Mouse (Mus musculus): ENCODE measurements around the gene Dtx1.
A peak's percentile ranks its signal among the peaks of the same experiment; 100 is the strongest.

Gene Dtx1

DNA sequence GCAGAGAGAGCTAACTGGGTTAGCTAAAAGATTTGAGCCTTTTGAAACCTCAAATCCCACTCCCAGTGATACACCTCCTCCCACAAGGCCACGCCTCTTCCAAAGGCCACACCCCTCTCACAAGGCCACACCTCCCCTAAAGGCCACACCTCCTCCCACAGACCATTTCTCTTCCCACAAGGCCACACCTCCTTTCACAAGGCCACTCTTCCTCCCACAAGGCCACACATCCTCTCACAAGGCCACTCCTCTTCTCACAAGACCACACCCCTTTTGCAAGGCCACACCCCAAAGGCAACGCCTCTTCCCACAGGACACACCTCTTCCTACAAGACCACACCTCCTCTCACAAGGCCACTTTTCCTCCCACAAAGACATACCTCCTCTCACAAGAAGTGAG, 34.2 kb downstream of the Dtx1 start:
- peak; percentile 54 to 65 for DNase-seq

- DNase-seq, result no peak
Observed at GRCm38 (mm10) chr5:120674229-120675145, 37.2 kb downstream of the Dtx1 start.

DNA sequence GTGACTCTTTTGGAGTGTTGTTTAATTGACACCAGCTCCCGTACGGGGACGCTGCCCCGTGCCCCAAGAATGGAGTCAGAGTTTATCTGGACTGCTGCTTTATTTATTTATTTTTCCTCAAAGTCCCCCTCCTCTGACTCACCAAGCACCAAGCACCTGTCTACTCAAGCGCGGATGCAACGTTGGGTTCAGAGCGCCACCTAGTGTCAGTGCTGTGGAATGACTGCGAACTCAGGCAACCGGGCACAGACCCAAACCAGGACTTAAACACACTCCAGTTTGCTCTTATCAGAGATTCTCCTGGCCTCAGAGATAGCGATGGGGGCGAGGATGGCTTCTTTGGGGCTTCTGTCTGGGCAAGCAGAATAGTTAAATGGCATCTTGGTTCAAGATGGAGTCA, 38.1 kb downstream of the Dtx1 start:
- peak; percentile 64 to 69 for DNase-seq

GRCm38 (mm10) chr5:120671865-120672264, 39.9 kb downstream of the Dtx1 start:
- DNase-seq, result no peak

- no peak for DNase-seq
Observed at GRCm38 (mm10) chr5:120670132-120670531, 41.6 kb downstream of the Dtx1 start.

DNA sequence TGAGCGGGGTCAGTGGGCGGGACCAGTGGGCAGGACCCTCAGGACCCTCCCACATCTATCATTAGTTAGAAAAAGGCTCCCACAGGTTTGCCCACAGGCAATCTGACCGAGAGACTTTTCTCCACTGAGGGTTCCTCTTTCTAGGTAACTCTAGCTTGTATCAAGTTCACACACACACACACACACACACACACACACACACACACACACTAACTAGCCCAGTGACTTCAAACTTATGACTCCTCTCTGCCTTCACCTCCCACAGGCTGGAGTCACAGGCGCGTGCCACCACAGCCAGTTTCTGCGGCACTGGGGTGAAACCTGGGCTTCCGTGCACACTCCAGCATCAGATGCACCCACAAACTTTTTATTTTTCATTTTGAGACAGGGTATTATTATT, 43.0 kb downstream of the Dtx1 start:
- no peak for DNase-seq

DNA sequence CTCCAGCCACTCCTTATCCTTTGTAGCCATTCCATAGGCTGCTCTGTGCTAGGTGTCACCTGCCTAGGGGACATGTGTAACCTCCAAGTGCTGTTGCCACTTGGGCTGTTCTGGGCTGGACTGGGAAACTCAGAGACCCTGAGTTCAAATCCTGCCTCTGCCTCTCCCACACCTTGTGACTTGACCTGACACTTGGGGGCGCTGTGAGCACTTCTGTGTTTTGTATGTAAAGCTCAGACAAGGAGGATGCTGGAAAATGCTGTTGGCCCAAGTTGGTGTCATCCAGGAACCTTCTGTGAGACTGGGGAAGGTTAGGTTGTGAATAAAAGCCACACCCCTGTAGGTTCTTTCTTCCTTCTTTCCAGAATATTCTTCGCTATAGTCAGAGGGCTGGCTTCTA, 46.8 kb downstream of the Dtx1 start:
- no peak for DNase-seq

DNA sequence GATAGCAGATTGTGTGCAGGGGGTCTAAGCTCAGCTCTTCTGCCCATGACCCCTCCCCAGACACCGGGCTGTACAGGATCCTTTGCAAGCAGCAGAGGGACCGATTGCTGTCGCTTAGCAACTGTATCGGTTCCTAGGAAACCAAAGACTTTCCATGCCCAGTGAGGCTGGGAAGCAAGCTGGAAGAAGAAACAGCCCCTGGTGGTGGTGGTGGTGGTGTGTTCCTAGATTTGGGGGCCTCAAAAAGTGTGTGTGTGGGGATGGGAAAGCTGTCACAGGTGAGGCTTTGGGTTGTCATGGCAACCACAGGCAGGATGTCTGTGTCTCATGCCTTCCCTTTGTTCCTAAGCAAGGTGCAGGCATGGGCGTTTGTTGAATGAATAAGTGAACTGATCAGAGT, 50.9 kb downstream of the Dtx1 start:
- no peak for DNase-seq

DNA sequence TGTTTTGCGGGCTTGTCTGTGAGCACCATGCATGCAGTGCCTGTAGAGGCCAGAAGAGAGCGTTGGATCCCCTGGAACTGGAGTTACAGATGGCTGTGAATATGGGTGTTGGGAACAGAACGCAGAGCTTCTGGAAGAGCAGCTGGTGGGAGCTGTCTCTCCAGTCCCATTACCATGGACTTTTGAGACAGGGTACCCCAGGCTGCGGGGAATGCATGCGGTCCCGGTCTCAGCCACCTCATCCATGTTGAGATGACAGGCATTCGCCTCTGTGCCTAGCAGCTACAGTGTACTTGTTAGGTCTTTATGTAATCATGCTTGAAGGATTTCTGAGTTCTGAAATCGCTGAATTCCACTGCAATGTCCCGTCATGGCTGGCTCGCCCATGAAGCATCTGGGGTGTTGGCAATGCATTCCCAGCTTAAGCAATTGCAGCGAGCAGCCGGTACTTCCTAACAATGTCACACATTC, 55.4 kb downstream of the Dtx1 start:
- DNase-seq, result no peak

GRCm38 (mm10) chr5:120653873-120654272, 57.9 kb downstream of the Dtx1 start:
- no peak for DNase-seq

GRCm38 (mm10) chr5:120652915-120653701, 58.6 kb downstream of the Dtx1 start:
- peak; percentile 50 to 52 for DNase-seq

GRCm38 (mm10) chr5:120651230-120651629, 60.5 kb downstream of the Dtx1 start:
- no peak for DNase-seq

GRCm38 (mm10) chr5:120649938-120650337, 61.8 kb downstream of the Dtx1 start:
- no peak for DNase-seq

GRCm38 (mm10) chr5:120649374-120649933, 62.3 kb downstream of the Dtx1 start:
- DNase-seq, result peak in 1 of 2 experiments; percentile 54

DNA sequence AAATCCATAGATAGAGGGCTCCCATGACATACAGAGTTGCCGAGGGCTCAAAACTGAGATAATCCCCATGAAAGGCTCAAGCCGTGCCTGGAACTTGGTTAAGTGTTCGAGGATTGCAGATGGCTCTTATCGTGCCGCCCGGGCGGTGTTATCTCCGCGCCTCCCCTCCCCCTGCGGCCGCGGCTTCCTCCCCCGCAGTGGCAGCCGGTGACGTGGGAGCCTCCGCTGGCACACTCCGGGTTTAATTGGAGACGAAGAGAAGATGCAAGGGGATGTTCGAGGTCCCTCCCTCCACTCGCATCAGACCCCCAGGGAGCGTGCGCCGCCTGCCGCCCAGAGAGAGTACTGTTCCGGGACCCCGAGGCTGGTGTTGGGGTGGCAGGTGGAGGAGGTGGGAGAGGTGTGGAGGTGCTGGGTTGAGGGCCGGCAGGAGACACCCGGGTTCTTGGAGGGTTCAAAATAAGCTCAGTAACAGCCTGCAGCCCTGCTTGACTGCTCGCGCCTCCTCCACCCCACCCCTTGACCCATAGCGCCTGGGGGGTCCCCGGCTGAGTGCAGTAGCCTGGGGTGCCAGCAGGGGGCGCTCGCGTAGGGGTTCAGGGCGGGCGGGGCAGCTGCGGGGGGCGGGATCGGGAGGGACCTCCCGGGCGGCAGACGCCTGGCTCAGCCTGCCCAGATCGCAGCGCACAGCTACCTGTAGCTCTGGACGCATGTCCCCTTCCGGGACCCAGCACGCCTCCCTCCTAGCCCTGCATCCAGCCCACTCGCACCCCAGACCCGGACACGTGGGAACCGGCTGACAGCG, 63.0 kb downstream of the Dtx1 start, which contains the start of gene Rasal1:
Gene Rasal1 (plus strand): TSS at position 244 of the 805 bp plus-strand sequence.
- peak; percentile 72 to 79 for DNase-seq

GRCm38 (mm10) chr5:120647814-120648491, 63.8 kb downstream of the Dtx1 start:
- DNase-seq, result no peak

GRCm38 (mm10) chr5:120647361-120647760, 64.4 kb downstream of the Dtx1 start:
- DNase-seq, result no peak

- no peak for DNase-seq
Observed at GRCm38 (mm10) chr5:120645851-120646250, 65.9 kb downstream of the Dtx1 start.

DNA sequence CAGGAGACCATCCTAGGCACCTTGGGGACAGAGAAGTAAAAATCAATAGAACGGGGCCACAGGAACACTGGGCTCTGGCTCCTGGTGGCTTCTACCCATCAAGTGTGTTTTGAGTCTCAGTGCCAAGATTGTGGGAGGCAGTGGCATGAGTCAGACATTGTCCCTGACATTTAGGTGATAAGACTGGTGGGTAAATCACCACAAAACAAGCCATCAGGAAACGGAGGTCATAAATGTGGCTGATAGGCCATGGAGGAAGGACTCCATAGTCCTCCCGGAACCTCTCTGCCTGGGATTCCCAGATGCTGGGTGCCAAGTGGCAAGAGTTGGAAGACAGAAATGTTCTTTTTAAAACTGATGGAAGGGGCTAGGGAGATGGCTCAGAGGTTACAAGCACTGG, 67.5 kb downstream of the Dtx1 start:
- DNase-seq, result no peak

DNA sequence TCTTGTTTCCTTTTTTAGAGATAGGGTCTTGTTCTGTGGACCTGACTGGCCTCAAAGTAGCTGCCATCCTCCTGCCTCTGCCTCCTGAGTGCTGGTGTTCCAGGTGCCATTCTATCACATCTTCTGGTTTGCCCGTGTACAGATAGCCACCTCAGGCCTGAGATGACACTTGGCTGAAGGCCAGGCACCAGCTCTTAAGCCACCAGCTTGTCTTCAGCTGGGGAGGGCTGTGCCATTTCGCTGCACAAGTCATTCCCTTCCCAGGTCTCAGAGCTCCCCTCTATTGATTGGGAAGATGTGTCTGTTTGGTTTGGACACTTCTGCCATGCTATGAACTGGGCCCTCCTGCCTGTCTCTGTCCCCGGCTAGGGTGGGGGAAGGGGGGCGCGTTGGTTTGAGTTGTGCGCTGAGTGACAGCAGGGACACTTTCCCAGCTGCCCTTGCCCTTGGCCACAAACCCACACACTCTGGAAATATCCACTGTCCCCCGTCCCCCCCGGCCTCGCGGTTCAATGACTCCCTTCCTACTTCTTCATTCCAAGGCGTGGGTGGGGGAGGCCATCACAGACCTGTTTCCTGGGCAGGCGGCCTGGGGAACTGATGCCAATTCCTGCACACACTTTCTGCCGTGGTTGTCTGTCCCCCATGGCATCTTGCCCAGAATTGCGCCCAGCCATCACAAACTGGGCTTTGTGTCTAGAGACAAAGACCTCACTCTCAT, 68.2 kb downstream of the Dtx1 start:
- DNase-seq, result no peak

DNA sequence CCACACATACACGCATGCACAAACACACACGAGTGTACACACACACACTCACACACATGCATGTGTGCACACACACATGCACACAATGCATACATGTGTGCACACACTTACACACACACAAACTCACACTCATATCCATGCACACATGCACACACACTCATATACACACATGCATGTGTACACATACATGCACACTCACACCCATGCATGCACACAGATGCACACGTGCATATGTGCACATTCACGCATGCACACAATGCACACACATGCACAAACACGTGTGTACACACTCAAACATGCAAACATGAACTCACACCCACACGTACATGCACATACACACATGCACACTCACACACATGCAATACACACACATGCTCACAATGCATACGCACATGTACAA, 71.6 kb downstream of the Dtx1 start:
- no peak for DNase-seq

All from spleen, adult 18-20 months (tissue).